Mouse (Mus musculus): ENCODE measurements at regions not wholly inside any gene's neighbourhood (a gene's known extent, or its start where the extent isn't known, plus 50 kb on each side); places are given as distances from the start of the nearest gene placed in this dataset.

DNA sequence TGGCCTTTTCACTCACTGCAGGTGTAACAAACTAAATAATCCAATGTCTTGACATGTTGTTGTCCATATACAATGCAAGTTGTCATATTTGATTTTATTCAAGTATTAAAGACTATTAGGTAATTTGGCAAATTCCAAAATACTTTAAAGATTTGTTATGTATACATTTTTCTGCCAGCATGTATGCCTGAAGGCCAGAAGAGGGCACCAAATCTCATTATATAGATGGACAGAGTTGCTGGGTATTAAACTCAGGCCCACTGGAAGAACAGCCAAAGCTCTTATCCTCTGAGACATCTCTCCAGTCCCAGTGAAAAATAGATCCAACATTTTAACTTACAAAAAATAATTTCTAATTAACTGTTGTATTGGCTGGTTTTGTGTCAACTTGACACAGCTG lies 80.5 kb upstream of the Cenpq start:
- peak; percentile 3 for DNase-seq (ENCODE audit: extremely low read depth, low read depth)

Data from MEL-GATA-1-ER (cell line).